Mouse (Mus musculus) embryonic facial prominence, embryonic 14.5 days (tissue): ENCODE data around the gene Ccdc124. TPM values are rescaled to one million over a fixed set of nuclear protein-coding genes. Genes with fewer than 3 reads are reported as not detected.

ENCODE experiments used
- ATAC-seq: fragments of 200-750 bp; cut with Nextera tagmentation; 2 replicates; pipeline ENCODE4 v1.8.0; 2017; ENCODE audit warnings: low read depth, moderate number of reproducible peaks, moderate TSS enrichment
- DNase-seq: peaks from one replicate; pipeline ENCODE4 v3.0.0-alpha.2; 2015; ENCODE audit warnings: low spot score
- H3K27ac ChIP-seq: fragments of 300-500 bp; sonication (generic); replicated peaks from 2 replicates; pipeline ENCODE4 v1.5.1; 2014; ENCODE audit warnings: low read depth, mild to moderate bottlenecking, low read length, moderate library complexity
- H3K27me3 ChIP-seq: fragments of 300-500 bp; sonication (generic); replicated peaks from 2 replicates; pipeline ENCODE4 v1.6.1; 2014; ENCODE audit warnings: low read length; ENCODE audit not compliant: control insufficient read depth, insufficient read depth
- H3K36me3 ChIP-seq: fragments of 300-500 bp; sonication (generic); 2 replicates; pipeline ENCODE4 v1.6.1; 2014; ENCODE audit warnings: low read length, mixed read lengths; ENCODE audit not compliant: control insufficient read depth, insufficient read depth
- H3K4me1 ChIP-seq: fragments of 300-500 bp; sonication (generic); 2 replicates; pipeline ENCODE4 v1.6.1; 2014; ENCODE audit warnings: antibody characterized with exemption, low read length; ENCODE audit not compliant: control insufficient read depth, insufficient read depth
- H3K4me2 ChIP-seq: fragments of 300-500 bp; sonication (generic); 2 replicates; pipeline ENCODE4 v1.6.1; 2014; ENCODE audit warnings: low read depth, mild to moderate bottlenecking, low read length, moderate library complexity, mixed read lengths
- H3K4me3 ChIP-seq: fragments of 300-500 bp; sonication (generic); 2 replicates; pipeline ENCODE4 v1.5.1; 2014; ENCODE audit warnings: low read depth, mild to moderate bottlenecking, low read length
- H3K9ac ChIP-seq: fragments of 300-500 bp; sonication (generic); 2 replicates; pipeline ENCODE4 v1.6.1; 2014; ENCODE audit warnings: low read depth, mild to moderate bottlenecking, low read length, moderate library complexity, mixed read lengths
- H3K9me3 ChIP-seq: fragments of 300-500 bp; sonication (generic); 2 replicates; pipeline ENCODE4 v1.6.1; 2016; ENCODE audit warnings: low read length; ENCODE audit not compliant: control insufficient read depth
- WGBS: fragments of 180-500 bp; shearing (Covaris S2); extraction: QIAGEN DNeasy Blood & Tissue Kit; methylation state at CpG from one replicate; pipeline ENCODE4 v1.1.7; 2014; 5-methylcytosine and 5-hydroxymethylcytosine counted together
- polyA plus RNA-seq: library from polyadenylated mRNA; unstranded; fragments of >200 nt; fragmentation: Nextera tagmentation; extraction: Ambion mirVana; gene quantifications from 2 replicates; pipeline ENCODE4 v1.2.1, GENCODE M21; 2014

The Ccdc124 gene
- polyA plus RNA-seq, 1 experiment from 2014 or later: 87.1 TPM

DNA sequence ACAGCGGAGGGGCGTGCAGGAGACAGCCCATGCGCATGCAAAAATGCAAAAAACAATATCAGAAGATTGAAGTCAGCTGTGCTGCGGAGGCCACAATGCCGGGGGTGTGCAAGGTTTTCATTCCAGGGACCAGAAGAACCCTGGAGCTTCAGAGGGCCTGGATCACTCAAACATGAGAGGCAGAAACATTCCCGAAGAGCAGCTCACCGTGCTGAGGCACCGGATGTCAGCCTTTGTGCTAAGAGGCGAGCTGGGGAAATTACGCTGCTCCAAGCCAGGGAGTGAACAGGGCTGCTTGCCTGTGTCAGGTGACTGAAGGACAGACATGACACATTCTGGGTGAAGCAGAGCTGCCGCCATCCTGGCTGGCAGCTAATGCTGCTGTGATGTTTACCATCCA lies 6.8 kb upstream of the Ccdc124 start:
- Histone ChIP-seq H3K4me2 (no peak overlapping the region), H3K36me3 (no peaks in the 10 kb centered on the region), H3K4me1 (peaks cover 7% of the 10 kb centered on the region; the same call in 1 of the 2 replicates), H3K27me3 (no peaks in the 10 kb centered on the region), H3K27ac (peak overlapping the region; percentile 29; the same call in 1 of the 2 replicates), H3K4me3 (no peak overlapping the region), H3K9ac (peak overlapping the region; percentile 40; the same call in 1 of the 2 replicates), H3K9me3 (no peaks in the 10 kb centered on the region)
- ATAC-seq (0 out of 2 replicates have a peak, but pooled peaks have one; percentile 22), DNase-seq (peak; percentile 37)
- WGBS: 16% methylated on average over 11 of the region's 11 CpGs

DNA sequence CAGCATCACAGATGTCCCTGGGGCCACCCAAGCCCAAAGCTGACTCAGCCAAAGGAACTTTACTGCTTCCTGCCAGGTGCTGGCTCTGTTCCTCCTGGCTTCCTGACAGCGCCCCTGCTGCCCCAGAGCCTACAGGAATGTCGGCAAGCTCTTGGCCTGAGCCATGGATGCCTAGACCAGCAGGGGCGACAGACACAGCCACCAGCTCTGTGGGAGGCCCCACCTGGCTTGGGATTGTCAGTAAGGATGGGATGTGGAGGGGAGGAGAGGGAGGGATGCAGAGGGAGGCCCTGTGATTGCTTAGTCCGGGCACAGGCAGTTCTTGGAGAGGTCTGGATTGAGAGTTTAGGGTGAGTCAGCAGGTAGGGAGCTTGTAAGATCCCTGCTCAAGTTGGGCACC lies 6.4 kb upstream of the Ccdc124 start:
- Histone ChIP-seq H3K27ac (0 out of 2 replicates have a peak overlapping the region, but pooled peaks have one; percentile 21), H3K4me1 (peaks cover 7% of the 10 kb centered on the region; the same call in 1 of the 2 replicates), H3K27me3 (no peaks in the 10 kb centered on the region), H3K9ac (peak overlapping the region; percentile 40), H3K9me3 (no peaks in the 10 kb centered on the region), H3K4me2 (no peak overlapping the region), H3K36me3 (no peaks in the 10 kb centered on the region), H3K4me3 (no peak overlapping the region)
- WGBS: 9% methylated on average over 4 of the region's 4 CpGs
- DNase-seq (peak; percentile 35), ATAC-seq (peak; percentile 48)

DNA sequence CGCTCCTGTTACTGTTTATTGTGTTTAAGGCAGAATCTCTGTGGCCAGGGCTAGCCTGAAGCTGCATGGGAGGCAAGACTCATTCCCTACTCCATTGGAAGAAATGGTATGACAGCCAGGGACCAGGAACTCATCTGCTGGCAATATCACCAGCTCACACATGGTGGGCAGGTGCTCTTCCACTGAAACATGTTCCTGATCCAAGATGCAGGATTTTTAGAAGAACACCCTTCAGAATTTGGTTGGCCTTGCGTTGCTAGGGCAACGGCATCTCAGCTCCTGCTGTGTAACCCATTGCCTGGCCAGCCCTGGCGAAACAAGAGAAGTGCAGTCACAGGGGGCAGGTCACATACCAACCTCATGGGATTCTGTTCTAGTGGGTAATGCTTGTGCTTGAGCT lies 5.8 kb upstream of the Ccdc124 start:
- no peaks in the 10 kb centered on the region for H3K36me3 ChIP-seq
- H3K27me3 ChIP-seq: no peaks in the 10 kb centered on the region
- no peaks in the 10 kb centered on the region for H3K9me3 ChIP-seq
- 47% methylated on average over 4 of the region's 4 CpGs for WGBS
- no peak for DNase-seq
- H3K4me3 ChIP-seq: no peak overlapping the region
- peaks cover 7% of the 10 kb centered on the region; the same call in 1 of the 2 replicates for H3K4me1 ChIP-seq
- no peak overlapping the region for H3K4me2 ChIP-seq
- 0 out of 2 replicates have a peak overlapping the region, but pooled peaks have one; percentile 21 for H3K27ac ChIP-seq
- no peak overlapping the region for H3K9ac ChIP-seq
- ATAC-seq: no peak

DNA sequence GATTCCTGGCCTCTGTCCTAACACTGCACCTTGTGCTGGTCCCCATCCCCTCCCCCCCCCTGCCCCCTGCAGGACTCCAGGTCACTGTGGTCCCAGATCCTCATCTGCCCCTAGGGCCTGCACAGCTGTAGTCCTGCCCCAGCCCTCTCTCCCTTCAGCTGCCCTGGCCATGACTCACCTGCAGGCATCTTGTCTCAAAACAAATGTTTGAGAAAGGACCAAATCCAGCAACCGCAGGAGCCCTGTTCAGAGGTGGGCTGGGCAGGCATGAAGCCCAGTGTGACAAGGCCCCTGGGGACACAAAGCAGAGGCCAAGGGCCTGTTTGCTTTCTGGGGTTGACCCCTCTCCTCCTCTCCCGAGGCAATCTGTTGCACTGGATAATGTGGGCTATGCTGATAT lies 4.4 kb upstream of the Ccdc124 start:
- Histone ChIP-seq H3K9me3 (no peaks in the 10 kb centered on the region), H3K9ac (no peak overlapping the region), H3K36me3 (no peaks in the 10 kb centered on the region), H3K4me1 (peaks cover 7% of the 10 kb centered on the region; the same call in 1 of the 2 replicates), H3K4me2 (no peak overlapping the region), H3K4me3 (no peak overlapping the region), H3K27ac (no peak overlapping the region), H3K27me3 (no peaks in the 10 kb centered on the region)
- 54% methylated on average over 2 of the region's 2 CpGs for WGBS
- no peak for ATAC-seq
- DNase-seq: no peak

- Histone ChIP-seq H3K9me3 (no peaks in the 10 kb centered on the region), H3K27me3 (no peaks in the 10 kb centered on the region), H3K36me3 (no peaks in the 10 kb centered on the region), H3K9ac (no peak overlapping the region), H3K27ac (no peak overlapping the region), H3K4me2 (no peak overlapping the region), H3K4me3 (no peak overlapping the region), H3K4me1 (peaks cover 7% of the 10 kb centered on the region; the same call in 1 of the 2 replicates)
- WGBS: 58% methylated on average over 4 of the region's 4 CpGs
- no peak for ATAC-seq
- no peak for DNase-seq
Observed at GRCm38 (mm10) chr8:70876382-70876781, 2.6 kb upstream of the Ccdc124 start.

DNA sequence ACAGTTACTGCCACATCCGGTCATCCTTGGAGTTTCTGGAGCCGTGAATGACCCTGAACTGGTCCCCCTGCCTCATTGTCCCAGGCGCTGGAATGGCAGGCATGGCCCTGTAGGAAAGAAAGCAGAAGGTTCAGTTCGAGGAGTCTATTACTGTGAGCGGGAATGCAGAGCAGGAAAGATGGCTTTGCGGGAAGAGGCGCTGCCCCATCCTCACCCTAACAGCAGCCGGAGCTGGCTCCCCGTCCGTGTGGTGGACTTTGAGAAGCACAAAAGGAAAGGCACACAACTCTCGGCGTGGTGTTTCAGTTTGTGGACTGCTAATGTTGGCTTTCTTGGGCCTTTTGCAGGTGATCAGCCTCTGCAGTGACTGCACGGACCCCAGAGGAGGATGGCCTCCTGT lies 706 bp upstream of the Ccdc124 start:
- H3K27me3 ChIP-seq: no peaks in the 10 kb centered on the region
- 92% methylated on average over 13 of the region's 13 CpGs for WGBS
- H3K4me1 ChIP-seq: no peaks in the 10 kb centered on the region
- no peak overlapping the region for H3K4me2 ChIP-seq
- DNase-seq (no peak), ATAC-seq (no peak)
- H3K36me3 ChIP-seq: no peaks in the 10 kb centered on the region
- H3K9me3 ChIP-seq: no peaks in the 10 kb centered on the region
- no peak overlapping the region for H3K4me3 ChIP-seq
- H3K9ac ChIP-seq: no peak overlapping the region
- no peak overlapping the region for H3K27ac ChIP-seq

- Histone ChIP-seq H3K4me1 (peaks cover 5% of the 10 kb centered on the region; the same call in 1 of the 2 replicates), H3K9me3 (no peaks in the 10 kb centered on the region), H3K4me2 (peak overlapping the region; percentile 81), H3K27me3 (no peaks in the 10 kb centered on the region), H3K9ac (peak overlapping the region; percentile 81), H3K4me3 (peak overlapping the region; percentile 90), H3K36me3 (0 out of 2 replicates have a peak, but pooled peaks cover 4% of the 10 kb centered on the region), H3K27ac (peak overlapping the region; percentile 94)
- 4% methylated on average over 30 of the region's 31 CpGs for WGBS
- no peak for ATAC-seq
- no peak for DNase-seq
Observed at GRCm38 (mm10) chr8:70872643-70873363, 932 bp downstream of the Ccdc124 start.

GRCm38 (mm10) chr8:70871195-70871807 lies 2.4 kb downstream of the Ccdc124 start:
- ATAC-seq (no peak), DNase-seq (no peak)
- 91% methylated on average over 4 of the region's 5 CpGs for WGBS
- Histone ChIP-seq H3K9ac (no peak overlapping the region), H3K4me2 (no peak overlapping the region), H3K27me3 (no peaks in the 10 kb centered on the region), H3K4me3 (no peak overlapping the region), H3K27ac (no peak overlapping the region), H3K9me3 (no peaks in the 10 kb centered on the region), H3K36me3 (0 out of 2 replicates have a peak, but pooled peaks cover 7% of the 10 kb centered on the region), H3K4me1 (peaks cover 8% of the 10 kb centered on the region)
